Mouse (Mus musculus): ENCODE data around the gene Dnm3.

GRCm38 (mm10) chr1:162224061-162224460, 253.8 kb downstream of the Dnm3 start:
- TF ChIP-seq CTCF (IDR thresholded peaks at IDR 0.05; ENCODE audit: extremely low read depth, insufficient read length, insufficient replicate concordance, low read depth, low read length) (no peak), POLR2A (IDR thresholded peaks at IDR 0.05; ENCODE audit: low read depth, low read length) (no peak)

Data from small intestine, adult 2 months (tissue).